Mouse (Mus musculus): ENCODE data around the gene Adamts9.

Gene Adamts9

GRCm38 (mm10) chr6:92924536-92924935, 18.8 kb downstream of the Adamts9 start:
- DNase-seq (ENCODE audit: low read depth, low spot score), result no peak

- no peak for DNase-seq (ENCODE audit: low read depth, low spot score)
Observed at GRCm38 (mm10) chr6:92921843-92922242, 21.4 kb downstream of the Adamts9 start.

GRCm38 (mm10) chr6:92920938-92921689, 22.2 kb downstream of the Adamts9 start:
- no peak for DNase-seq (ENCODE audit: low read depth, low spot score)

- no peak for DNase-seq (ENCODE audit: low read depth, low spot score)
Observed at GRCm38 (mm10) chr6:92910611-92911010, 32.7 kb downstream of the Adamts9 start.

GRCm38 (mm10) chr6:92909361-92909760, 33.9 kb downstream of the Adamts9 start:
- no peak for DNase-seq (ENCODE audit: low read depth, low spot score)

- DNase-seq (ENCODE audit: low read depth, low spot score), result no peak
Observed at GRCm38 (mm10) chr6:92905922-92906321, 37.4 kb downstream of the Adamts9 start.

- DNase-seq (ENCODE audit: low read depth, low spot score), result no peak
Observed at GRCm38 (mm10) chr6:92904491-92904890, 38.8 kb downstream of the Adamts9 start.

- DNase-seq (ENCODE audit: low read depth, low spot score), result no peak
Observed at GRCm38 (mm10) chr6:92904037-92904436, 39.3 kb downstream of the Adamts9 start.

- no peak for DNase-seq (ENCODE audit: low read depth, low spot score)
Observed at GRCm38 (mm10) chr6:92891535-92891934, 51.8 kb downstream of the Adamts9 start.

- no peak for DNase-seq (ENCODE audit: low read depth, low spot score)
Observed at GRCm38 (mm10) chr6:92883131-92883900, 60.0 kb downstream of the Adamts9 start.

GRCm38 (mm10) chr6:92882446-92882845, 60.8 kb downstream of the Adamts9 start:
- DNase-seq (ENCODE audit: low read depth, low spot score), result no peak

GRCm38 (mm10) chr6:92879700-92880265, 63.5 kb downstream of the Adamts9 start:
- DNase-seq (ENCODE audit: low read depth, low spot score), result no peak

GRCm38 (mm10) chr6:92878771-92879170, 64.5 kb downstream of the Adamts9 start:
- DNase-seq (ENCODE audit: low read depth, low spot score), result no peak

- DNase-seq (ENCODE audit: low read depth, low spot score), result no peak
Observed at GRCm38 (mm10) chr6:92877236-92877635, 66.1 kb downstream of the Adamts9 start.

GRCm38 (mm10) chr6:92876121-92876520, 67.2 kb downstream of the Adamts9 start:
- no peak for DNase-seq (ENCODE audit: low read depth, low spot score)

GRCm38 (mm10) chr6:92875340-92875739, 68.0 kb downstream of the Adamts9 start:
- no peak for DNase-seq (ENCODE audit: low read depth, low spot score)

GRCm38 (mm10) chr6:92874854-92875253, 68.4 kb downstream of the Adamts9 start:
- DNase-seq (ENCODE audit: low read depth, low spot score), result no peak

GRCm38 (mm10) chr6:92872766-92873165, 70.5 kb downstream of the Adamts9 start:
- no peak for DNase-seq (ENCODE audit: low read depth, low spot score)

GRCm38 (mm10) chr6:92871813-92872212, 71.5 kb downstream of the Adamts9 start:
- DNase-seq (ENCODE audit: low read depth, low spot score), result no peak

- no peak for DNase-seq (ENCODE audit: low read depth, low spot score)
Observed at GRCm38 (mm10) chr6:92869582-92870219, 73.6 kb downstream of the Adamts9 start.

- DNase-seq (ENCODE audit: low read depth, low spot score), result no peak
Observed at GRCm38 (mm10) chr6:92869089-92869581, 74.2 kb downstream of the Adamts9 start, which contains the start of gene Gm15737. TSS of gene Gm15737 (plus strand) at chr6:92869357.

GRCm38 (mm10) chr6:92862599-92862998, 80.7 kb downstream of the Adamts9 start:
- DNase-seq (ENCODE audit: low read depth, low spot score), result no peak
